Mouse (Mus musculus) ES-E14 (cell line): ENCODE measurements around the gene Gsc.

Experiments used
- CHD2 ChIP-seq: IDR thresholded peaks from 2 replicates; pipeline ENCODE4 v1.6.1; 2014; ENCODE audit warnings: mild to moderate bottlenecking, low read depth, low read length, inconsistent platforms
- MAFK ChIP-seq: IDR thresholded peaks from 2 replicates; pipeline ENCODE4 v1.6.1; 2014; ENCODE audit warnings: mild to moderate bottlenecking, low read depth, low read length, inconsistent platforms; ENCODE audit not compliant: insufficient read depth
- ZNF384 ChIP-seq: IDR thresholded peaks from 2 replicates; pipeline ENCODE4 v1.6.1; 2012; ENCODE audit warnings: low read depth, low read length, inconsistent platforms

- TF ChIP-seq CHD2 (no peak), ZNF384 (no peak), MAFK (no peak)
Measured at GRCm38 (mm10) chr12:104471351-104472217, 1.5 kb downstream of the Gsc start.
